Mouse (Mus musculus) ES-E14 (cell line): ENCODE results near the gene Tm9sf4.

ENCODE experiments used
- MAFK ChIP-seq: IDR thresholded peaks from 2 replicates; pipeline ENCODE4 v1.6.1; 2014; ENCODE audit warnings: mild to moderate bottlenecking, low read depth, low read length, inconsistent platforms; ENCODE audit not compliant: insufficient read depth
- ZC3H11A ChIP-seq: IDR thresholded peaks from 2 replicates; pipeline ENCODE4 v1.6.1; 2012; ENCODE audit warnings: low read depth, mild to moderate bottlenecking, inconsistent platforms, low read length, borderline replicate concordance

DNA sequence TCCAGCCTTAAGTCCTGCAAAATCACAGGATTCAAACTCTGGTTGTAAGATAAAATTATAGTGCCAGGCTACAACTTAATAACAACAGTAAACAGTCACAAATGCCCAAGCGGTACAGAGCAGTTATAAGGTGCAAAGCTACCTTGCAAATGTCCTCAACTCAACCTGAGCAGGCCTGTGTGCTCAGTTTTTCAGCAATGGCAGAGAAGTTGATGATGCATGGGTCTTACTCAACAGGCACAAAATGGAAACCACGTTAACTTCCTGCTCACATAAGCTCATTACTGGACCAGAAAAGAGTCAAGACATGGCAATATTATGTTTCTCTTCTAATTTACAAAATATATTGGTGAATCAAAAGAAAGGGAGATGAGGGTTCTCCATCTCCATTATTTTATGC lies 61.5 kb downstream of the Tm9sf4 start:
- TF ChIP-seq ZC3H11A: no peak
- no peak for TF ChIP-seq MAFK
